Mouse (Mus musculus): Measurements from ENCODE around the gene Ldlr. TPM values are rescaled to one million over a fixed set of nuclear protein-coding genes. Genes with fewer than 3 reads are reported as not detected.

Ldlr gene
- total RNA-seq, 2 experiments from 2014 or later: 16.2 to 27.7 TPM

- no peak for DNase-seq (ENCODE audit: low spot score in 2 of 2)
Measured at GRCm38 (mm10) chr9:21725224-21726121, 2.2 kb downstream of the Ldlr start.

GRCm38 (mm10) chr9:21726218-21726975 is 3.1 kb downstream of the Ldlr start:
- no peak for DNase-seq (ENCODE audit: low spot score in 2 of 2)

GRCm38 (mm10) chr9:21728261-21728832 is 5.1 kb downstream of the Ldlr start:
- no peak for DNase-seq (ENCODE audit: low spot score in 2 of 2)

GRCm38 (mm10) chr9:21729264-21729663 is 6.0 kb downstream of the Ldlr start:
- DNase-seq (ENCODE audit: low spot score in 2 of 2): no peak

GRCm38 (mm10) chr9:21732288-21732687 is 9.0 kb downstream of the Ldlr start:
- DNase-seq (ENCODE audit: low spot score in 2 of 2): no peak

GRCm38 (mm10) chr9:21733446-21733845 is 10.2 kb downstream of the Ldlr start:
- no peak for DNase-seq (ENCODE audit: low spot score in 2 of 2)

GRCm38 (mm10) chr9:21733989-21734388 is 10.7 kb downstream of the Ldlr start:
- DNase-seq (ENCODE audit: low spot score in 2 of 2): no peak

GRCm38 (mm10) chr9:21735126-21735525 is 11.8 kb downstream of the Ldlr start:
- no peak for DNase-seq (ENCODE audit: low spot score in 2 of 2)

- no peak for DNase-seq (ENCODE audit: low spot score in 2 of 2)
Measured at GRCm38 (mm10) chr9:21736580-21736979, 13.3 kb downstream of the Ldlr start.

GRCm38 (mm10) chr9:21737188-21737587 is 13.9 kb downstream of the Ldlr start:
- peak; percentile 44 to 63 for DNase-seq (ENCODE audit: low spot score in 2 of 2)

- DNase-seq (ENCODE audit: low spot score in 2 of 2): no peak
Measured at GRCm38 (mm10) chr9:21738776-21739175, 15.5 kb downstream of the Ldlr start.

GRCm38 (mm10) chr9:21740427-21740826 is 17.1 kb downstream of the Ldlr start:
- no peak for DNase-seq (ENCODE audit: low spot score in 2 of 2)

- no peak for DNase-seq (ENCODE audit: low spot score in 2 of 2)
Measured at GRCm38 (mm10) chr9:21741514-21741913, 18.2 kb downstream of the Ldlr start.

GRCm38 (mm10) chr9:21747238-21747774 is 24.0 kb downstream of the Ldlr start:
- DNase-seq (ENCODE audit: low spot score in 2 of 2): no peak

GRCm38 (mm10) chr9:21748033-21748432 is 24.8 kb downstream of the Ldlr start:
- no peak for DNase-seq (ENCODE audit: low spot score in 2 of 2)

- no peak for DNase-seq (ENCODE audit: low spot score in 2 of 2)
Measured at GRCm38 (mm10) chr9:21748491-21748890, 25.2 kb downstream of the Ldlr start.

GRCm38 (mm10) chr9:21749382-21750118 is 26.3 kb downstream of the Ldlr start:
- DNase-seq (ENCODE audit: low spot score in 2 of 2): no peak

- DNase-seq (ENCODE audit: low spot score in 2 of 2): no peak
Measured at GRCm38 (mm10) chr9:21750370-21750769, 27.1 kb downstream of the Ldlr start.

- DNase-seq (ENCODE audit: low spot score in 2 of 2): no peak
Measured at GRCm38 (mm10) chr9:21751347-21751746, 28.1 kb downstream of the Ldlr start.

GRCm38 (mm10) chr9:21752252-21752792 is 29.0 kb downstream of the Ldlr start:
- DNase-seq (ENCODE audit: low spot score in 2 of 2): peak; percentile 56 to 58

GRCm38 (mm10) chr9:21754003-21754402 is 30.7 kb downstream of the Ldlr start:
- no peak for DNase-seq (ENCODE audit: low spot score in 2 of 2)

All from left cerebral cortex, adult 18-20 months (tissue).